Mouse (Mus musculus) gastrocnemius, postnatal 10 days (tissue): Measurements from ENCODE around the gene Tbc1d22a. TPM values are rescaled to one million over a fixed set of nuclear protein-coding genes. Genes with fewer than 3 reads are reported as not detected.
A peak's percentile ranks its signal among the peaks of the same experiment; 100 is the strongest.
"Not testable (repeated sequence)": the region's sequence is repeated elsewhere in the genome, so short reads cannot be mapped to it uniquely, and the experiment has no call there.

ENCODE experiments used
- DNase-seq: peaks from one replicate; pipeline ENCODE4 v3.0.0; 2021; ENCODE audit warnings: mixed read lengths
- total RNA-seq, 2 experiments: library from RNA; stranded (reverse); gene quantifications; 2 replicates each; pipeline ENCODE4 v1.2.3; 2021

The Tbc1d22a gene
- total RNA-seq, 2 experiments from 2014 or later, result 12.2 to 15.3 TPM

DNA sequence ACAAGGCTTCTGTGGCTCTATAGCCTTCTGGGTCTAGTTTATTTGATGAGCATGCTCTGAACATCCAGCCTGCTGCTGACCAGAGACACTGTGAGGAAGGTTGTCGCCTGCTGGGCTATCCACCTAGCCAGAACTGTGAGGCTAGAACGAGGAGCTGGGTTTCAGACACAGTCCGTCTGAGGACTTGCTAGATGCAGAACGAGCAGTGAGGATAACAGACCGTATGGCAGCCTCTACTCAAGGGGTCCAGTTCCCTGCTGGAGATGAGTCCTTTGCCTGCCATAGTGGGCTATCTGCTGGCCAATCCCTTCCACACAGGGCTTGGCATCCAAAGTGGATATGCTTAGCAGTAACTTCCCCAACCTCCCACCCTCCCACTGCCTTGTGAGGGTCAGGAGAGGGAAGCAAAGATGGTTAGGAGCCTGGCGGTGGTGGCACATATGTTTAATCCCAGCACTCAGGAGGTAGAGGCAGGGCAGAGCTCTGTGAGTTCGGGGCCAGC is 10.9 kb upstream of the Tbc1d22a start:
- DNase-seq, result no peak

DNA sequence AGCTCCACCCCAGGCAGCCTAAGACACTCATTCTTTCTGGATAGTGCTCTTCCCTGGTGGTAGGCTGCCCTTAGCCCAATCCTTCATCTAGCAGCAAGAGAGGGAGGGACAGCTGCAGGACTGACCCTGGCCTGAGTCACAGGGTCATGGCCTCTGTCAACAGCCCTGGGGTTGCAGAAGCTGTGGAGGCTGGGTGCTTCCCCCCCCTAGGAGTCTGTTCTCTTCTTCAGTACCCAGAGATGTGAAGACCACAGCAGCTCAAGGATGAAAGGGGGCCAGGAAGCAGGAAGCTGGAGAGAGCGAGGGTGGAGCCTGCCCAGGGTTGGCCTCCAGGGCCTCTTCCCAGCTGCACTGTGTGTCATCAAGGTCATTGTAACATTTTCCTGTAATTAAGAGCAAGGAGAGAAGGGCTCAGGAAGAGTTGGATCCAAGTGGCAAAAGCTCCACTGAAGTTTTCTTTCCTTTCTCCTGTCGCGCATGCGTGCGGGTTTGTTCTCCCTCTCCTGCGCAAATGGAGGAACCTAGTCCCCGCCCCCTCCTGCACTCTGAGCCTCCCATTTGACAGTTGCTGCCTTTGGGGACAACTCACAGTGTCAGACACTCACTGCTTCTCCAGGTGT is 10.2 kb upstream of the Tbc1d22a start:
- peak; percentile 39 for DNase-seq

DNA sequence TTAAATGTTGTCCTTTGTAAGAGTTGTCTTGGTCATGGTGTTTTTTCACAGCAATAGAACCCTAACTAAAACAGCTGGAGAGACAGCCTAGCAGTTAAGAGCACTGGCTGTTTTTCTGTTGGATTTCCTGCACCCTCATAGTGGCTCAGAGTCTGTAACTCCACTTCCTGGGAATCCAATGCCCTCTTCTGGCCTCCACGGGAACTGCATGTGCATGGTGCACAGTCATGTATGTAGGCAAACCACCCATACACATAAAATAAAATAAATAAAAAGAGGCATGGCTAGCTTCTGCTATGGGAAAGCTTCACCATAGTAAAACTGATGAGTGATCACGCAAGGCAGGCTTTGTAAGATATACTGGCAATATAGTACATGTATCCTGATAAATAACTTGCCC is 9.0 kb upstream of the Tbc1d22a start:
- peak; percentile 60 for DNase-seq

- no peak for DNase-seq
Observed at GRCm38 (mm10) chr15:86206385-86206784, 7.9 kb upstream of the Tbc1d22a start.

DNA sequence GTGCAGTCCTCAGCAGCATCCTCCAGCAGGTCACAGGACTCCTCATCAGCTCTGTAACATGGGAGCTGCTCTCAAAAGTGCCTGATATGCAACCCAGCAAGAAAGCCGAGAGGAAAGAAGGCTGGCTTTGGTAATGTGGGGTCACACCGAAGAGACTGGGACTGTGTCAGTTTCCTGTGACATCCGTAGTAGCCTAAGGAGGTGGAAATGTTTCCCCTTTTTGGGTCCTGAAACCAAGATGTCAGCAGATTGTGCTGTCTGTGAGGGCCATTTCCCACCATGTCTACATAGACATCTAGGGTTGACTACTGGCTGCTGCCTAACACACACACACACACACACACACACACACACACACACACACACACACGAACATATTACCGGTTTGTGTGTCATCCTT is 2.1 kb upstream of the Tbc1d22a start:
- DNase-seq, result not testable (repeated sequence)

DNA sequence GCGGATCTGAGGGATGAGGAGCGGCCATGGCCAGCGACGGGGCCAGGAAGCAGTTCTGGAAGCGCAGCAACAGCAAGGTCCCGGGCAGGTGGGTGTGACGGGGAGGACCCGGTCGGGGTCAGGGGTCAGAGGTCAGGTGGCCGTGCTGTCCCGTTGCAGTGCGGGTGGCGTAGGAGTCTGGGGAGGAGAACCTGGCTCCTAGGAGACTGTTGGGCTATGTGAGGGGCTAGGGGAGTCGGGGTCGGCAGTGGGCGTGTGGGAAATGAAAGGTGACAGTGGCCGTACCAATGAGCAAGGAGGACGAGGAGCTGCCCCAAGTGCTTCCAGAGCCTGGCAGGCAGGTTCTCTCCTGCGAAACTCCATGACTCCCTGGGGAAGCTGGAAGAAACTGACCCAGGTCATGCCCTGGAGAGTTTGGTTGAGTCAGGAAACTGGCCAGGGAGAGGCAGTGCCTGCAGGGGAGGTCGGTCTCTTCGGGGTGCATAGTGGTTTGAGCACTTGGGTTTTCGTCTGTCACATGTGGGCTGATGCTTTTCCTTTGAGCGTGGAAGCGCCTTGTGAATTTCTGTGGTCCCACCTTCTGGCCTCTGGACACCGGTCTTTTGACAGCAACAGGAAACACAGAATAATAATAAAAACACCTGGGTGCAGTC is 416 bp downstream of the Tbc1d22a start:
- DNase-seq, result no peak

- DNase-seq, result not testable (repeated sequence)
Observed at GRCm38 (mm10) chr15:86216641-86217040, 2.4 kb downstream of the Tbc1d22a start.

DNA sequence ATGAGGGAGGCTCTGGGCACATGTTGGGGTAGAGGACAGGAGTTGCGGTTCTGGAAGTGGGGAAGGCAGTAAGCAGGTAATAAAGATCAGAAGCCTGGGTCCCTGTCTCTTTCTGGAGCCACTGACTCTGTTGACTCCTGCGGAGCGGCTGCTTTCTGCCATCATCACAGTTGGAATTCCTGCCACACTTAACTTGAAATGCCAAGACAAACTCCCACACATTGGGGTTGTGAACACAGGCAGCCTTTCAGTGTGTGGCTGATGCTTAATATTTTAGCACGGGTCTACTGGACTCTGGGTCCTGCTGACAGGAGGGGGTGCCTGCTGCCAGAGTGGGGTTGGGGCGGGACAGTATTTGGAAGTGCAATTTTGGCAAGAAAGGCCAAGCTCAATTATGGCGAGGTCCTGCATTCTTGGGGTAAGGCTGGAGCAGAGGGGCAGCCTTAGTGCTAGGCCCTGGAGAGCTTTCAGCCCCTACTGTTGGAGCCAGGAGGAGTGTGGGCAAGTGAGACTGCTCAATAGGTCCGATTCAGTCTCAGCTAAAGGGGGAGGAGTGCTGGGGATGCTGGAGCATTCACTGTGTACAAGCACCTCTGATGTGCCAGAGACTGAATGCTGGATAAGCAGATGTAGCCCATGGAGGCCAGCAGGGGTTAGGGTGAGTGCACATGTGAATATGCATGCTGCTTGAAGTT is 5.4 kb downstream of the Tbc1d22a start:
- DNase-seq, result no peak

GRCm38 (mm10) chr15:86220229-86220630 is 6.0 kb downstream of the Tbc1d22a start:
- no peak for DNase-seq

DNA sequence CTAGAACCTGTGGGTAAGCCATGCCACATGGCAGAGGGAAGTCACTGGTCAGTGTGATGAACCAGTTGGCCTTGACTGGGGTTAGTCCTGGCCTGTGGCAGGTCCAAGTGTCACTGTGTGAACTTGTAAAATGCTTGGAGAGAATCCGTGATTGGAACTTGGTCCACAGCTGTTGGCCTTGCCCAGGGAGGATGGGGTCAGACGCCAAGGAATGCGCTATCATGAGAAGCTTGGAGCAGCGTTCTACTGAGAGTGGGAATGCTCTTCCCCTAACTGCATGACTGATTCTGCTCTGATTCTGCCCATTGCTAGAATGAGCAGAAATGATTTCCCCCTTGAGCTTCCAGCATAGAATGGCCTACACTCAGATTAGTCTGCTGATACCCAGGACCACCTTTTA is 6.5 kb downstream of the Tbc1d22a start:
- no peak for DNase-seq

GRCm38 (mm10) chr15:86221369-86221768 is 7.1 kb downstream of the Tbc1d22a start:
- no peak for DNase-seq

- not testable (repeated sequence) for DNase-seq
Observed at GRCm38 (mm10) chr15:86221901-86222300, 7.6 kb downstream of the Tbc1d22a start.

GRCm38 (mm10) chr15:86224972-86225551 is 10.8 kb downstream of the Tbc1d22a start:
- no peak for DNase-seq

DNA sequence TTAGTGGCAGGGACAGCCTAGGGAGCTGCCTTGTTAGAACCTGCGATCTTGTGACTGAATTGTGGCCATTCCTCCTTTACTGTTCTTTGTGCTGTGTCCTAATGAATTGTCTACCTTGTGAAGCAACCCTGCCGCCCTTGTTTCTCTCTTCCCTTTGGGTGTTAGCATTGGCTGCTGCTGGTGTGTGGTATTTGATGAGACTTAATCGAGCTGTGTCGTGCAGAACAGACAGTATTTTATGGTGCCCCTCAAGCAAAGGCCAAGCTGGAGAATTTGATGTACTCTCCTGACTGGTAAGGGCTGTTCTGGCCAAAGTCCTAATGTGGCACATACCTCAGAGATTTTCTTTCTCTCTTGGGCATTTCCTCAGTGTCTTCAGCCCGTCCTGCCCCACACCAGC is 12.0 kb downstream of the Tbc1d22a start:
- no peak for DNase-seq

- no peak for DNase-seq
Observed at GRCm38 (mm10) chr15:86226968-86227367, 12.7 kb downstream of the Tbc1d22a start.

DNA sequence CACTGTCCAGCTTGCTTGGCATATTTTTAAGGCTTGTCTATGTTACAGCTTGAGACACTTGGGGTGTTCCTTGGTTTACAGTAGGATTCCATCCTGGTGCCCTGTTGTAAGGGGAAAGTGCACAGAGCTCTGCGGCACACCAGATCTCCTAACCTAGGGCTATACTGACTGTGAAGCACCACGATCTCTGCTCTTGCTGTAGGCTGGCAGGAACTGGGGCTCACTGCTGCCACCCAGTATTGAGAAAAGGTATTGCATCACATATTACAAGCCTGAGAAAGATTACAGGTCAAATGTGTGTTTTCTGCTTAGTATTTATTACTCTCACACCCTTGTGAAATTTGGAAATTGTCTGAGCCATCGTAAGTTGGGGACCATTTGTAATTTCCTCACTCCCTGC is 13.9 kb downstream of the Tbc1d22a start:
- peak; percentile 33 for DNase-seq

GRCm38 (mm10) chr15:86229088-86229487 is 14.8 kb downstream of the Tbc1d22a start:
- DNase-seq, result no peak

- DNase-seq, result no peak
Observed at GRCm38 (mm10) chr15:86229623-86230022, 15.4 kb downstream of the Tbc1d22a start.

DNA sequence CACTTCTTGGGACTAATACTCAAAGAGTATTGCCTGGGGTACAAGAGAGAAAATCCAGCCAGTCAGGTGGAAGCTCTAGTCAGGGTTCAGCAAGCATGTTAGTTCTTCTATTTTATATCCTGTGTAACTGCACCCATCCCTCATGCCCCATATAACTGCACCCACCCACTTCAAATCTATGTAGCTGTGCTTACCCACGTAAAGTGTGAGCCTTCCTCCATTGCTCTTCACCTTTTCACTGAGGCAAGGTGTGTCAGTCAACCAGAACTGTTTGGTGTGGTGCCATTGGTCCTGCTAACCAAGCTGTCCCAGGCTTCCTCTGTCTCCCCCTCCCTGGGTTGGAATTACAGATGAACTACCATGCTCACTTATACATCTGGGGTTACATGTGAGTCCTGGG is 16.9 kb downstream of the Tbc1d22a start:
- DNase-seq, result no peak

DNA sequence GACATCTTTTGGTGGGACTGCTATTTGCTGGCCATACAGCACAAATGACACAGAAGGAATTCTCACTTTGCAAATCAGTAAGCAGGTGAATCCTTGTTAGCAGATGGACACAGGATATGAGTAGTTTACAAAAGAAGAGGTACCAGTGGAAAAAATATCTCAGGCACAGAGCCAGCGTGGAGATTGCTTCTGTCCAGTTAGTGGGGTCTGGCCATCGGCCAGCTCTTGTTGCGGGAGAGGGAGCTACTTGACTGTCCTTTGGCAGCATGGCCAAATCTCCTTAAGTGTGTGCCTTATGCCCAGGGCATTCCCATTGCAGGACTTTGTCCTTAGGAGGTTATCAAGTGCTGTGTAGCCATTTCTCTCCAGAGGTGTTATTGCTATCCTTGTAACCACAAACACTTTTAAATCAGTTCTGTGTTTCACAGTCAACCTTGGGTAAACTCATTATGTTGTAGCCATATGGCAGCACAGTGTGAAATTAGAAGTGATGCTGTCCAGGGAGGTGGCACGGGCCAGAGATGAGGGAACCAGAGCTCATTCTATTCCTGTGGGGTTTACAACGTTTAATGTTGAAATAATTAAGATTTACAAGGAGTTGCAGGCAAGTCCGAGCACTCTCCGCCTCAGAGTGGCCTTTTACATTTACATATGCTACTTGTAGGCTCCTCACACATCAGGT is 17.7 kb downstream of the Tbc1d22a start:
- no peak for DNase-seq

GRCm38 (mm10) chr15:86234001-86234400 is 19.7 kb downstream of the Tbc1d22a start:
- DNase-seq, result no peak
